Mouse (Mus musculus) layer of hippocampus, adult 2 months (tissue): ENCODE data around the gene Doc2g. TPM values are rescaled to one million over a fixed set of nuclear protein-coding genes. Genes with fewer than 3 reads are reported as not detected.

Experiments
- DNase-seq, 2 experiments: peaks; one replicate each; pipeline ENCODE4 v3.0.0; 2022; ENCODE audit warnings: low spot score in 2 of 2
- H3K27ac ChIP-seq: fragments of 200-600 bp; 2 replicates; pipeline ENCODE4 v1.8.1; 2022
- H3K4me3 ChIP-seq: fragments of 200-600 bp; 2 replicates; pipeline ENCODE4 v1.8.1; 2022; ENCODE audit warnings: mild to moderate bottlenecking
- CTCF ChIP-seq: fragments of 200-600 bp; conservative IDR thresholded peaks from 2 replicates; pipeline ENCODE4 v1.8.1; 2022; ENCODE audit warnings: antibody characterized with exemption, mild to moderate bottlenecking, moderate library complexity
- total RNA-seq, 2 experiments: library from RNA; stranded (reverse); gene quantifications; 2 replicates each; pipeline ENCODE4 v1.2.3; 2021

Doc2g gene
- total RNA-seq, 2 experiments from 2014 or later: 3.2 TPM

GRCm38 (mm10) chr19:3975866-3976265, 27.2 kb upstream of the Doc2g start:
- no peak for DNase-seq
- H3K27ac ChIP-seq: no peak overlapping the region
- H3K4me3 ChIP-seq: no peak overlapping the region
- TF ChIP-seq CTCF: no peak

DNA sequence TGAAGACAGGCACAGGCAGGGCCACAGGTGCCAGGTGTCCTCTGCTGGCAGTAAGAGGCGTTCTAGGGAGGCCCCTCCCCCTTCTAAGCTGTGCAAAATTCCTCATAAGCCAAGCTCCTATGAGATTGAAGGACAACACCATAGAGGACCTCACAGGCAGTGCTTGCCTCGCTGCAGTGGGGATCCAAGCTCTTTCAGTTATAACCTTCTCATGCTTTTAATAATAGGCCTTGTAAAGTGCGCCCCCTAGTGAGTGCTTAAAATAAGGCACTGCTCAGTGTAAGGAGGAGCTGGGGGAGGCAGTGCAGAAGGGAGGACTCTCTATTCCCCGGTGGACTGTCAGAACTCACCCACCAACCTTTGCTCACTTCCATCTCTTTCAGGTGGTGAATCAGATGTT, 22.8 kb upstream of the Doc2g start:
- TF ChIP-seq CTCF: peak; percentile 95
- H3K4me3 ChIP-seq: no peak overlapping the region
- H3K27ac ChIP-seq: peak overlapping the region; percentile 41; the same call in 1 of the 2 replicates
- peak; percentile 81 to 89 for DNase-seq

GRCm38 (mm10) chr19:3980917-3981316, 22.2 kb upstream of the Doc2g start:
- Histone ChIP-seq H3K27ac (no peak overlapping the region), H3K4me3 (no peak overlapping the region)
- DNase-seq: no peak
- TF ChIP-seq CTCF: no peak

- Histone ChIP-seq H3K4me3 (no peak overlapping the region), H3K27ac (peak overlapping the region; percentile 48)
- no peak for TF ChIP-seq CTCF
- no peak for DNase-seq
These were observed 19.4 kb upstream of the Doc2g start for GRCm38 (mm10) chr19:3983527-3984200.

DNA sequence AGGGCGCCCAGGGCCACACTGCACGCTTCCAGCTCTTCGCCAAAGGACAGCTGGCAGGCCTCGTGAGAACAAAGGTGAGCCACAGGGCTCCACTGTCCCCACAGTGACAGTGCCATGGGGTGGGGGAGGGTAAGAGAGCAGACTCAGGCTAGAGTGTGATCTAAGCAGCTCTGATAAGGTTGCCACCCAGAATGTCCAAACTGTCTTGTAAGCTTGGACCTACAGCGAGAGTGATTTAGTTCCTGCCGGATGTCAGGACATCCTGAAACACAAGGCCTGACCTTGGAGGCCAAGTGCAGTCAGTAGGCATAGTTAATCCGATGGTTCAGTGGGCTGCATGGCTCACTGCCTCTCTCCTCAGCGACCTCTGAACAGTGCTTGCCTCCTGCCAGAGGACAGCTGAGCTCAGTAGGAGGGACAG, 17.8 kb upstream of the Doc2g start:
- DNase-seq: no peak
- H3K4me3 ChIP-seq: no peak overlapping the region
- no peak for TF ChIP-seq CTCF
- H3K27ac ChIP-seq: no peak overlapping the region

GRCm38 (mm10) chr19:3986334-3986733, 16.8 kb upstream of the Doc2g start, which contains the start of gene Acy3:
Gene Acy3, plus strand, starts transcription at chr19:3986570.
- DNase-seq: peak; percentile 40 to 52
- Histone ChIP-seq H3K27ac (peak within 1 kb of the TSS; percentile 67; the same call in 1 of the 2 replicates), H3K4me3 (no peak within 1 kb of the TSS)
- no peak for TF ChIP-seq CTCF

- TF ChIP-seq CTCF: no peak
- DNase-seq: no peak
- Histone ChIP-seq H3K27ac (no peak overlapping the region), H3K4me3 (no peak overlapping the region)
These were observed 15.0 kb upstream of the Doc2g start for GRCm38 (mm10) chr19:3988066-3988465.

DNA sequence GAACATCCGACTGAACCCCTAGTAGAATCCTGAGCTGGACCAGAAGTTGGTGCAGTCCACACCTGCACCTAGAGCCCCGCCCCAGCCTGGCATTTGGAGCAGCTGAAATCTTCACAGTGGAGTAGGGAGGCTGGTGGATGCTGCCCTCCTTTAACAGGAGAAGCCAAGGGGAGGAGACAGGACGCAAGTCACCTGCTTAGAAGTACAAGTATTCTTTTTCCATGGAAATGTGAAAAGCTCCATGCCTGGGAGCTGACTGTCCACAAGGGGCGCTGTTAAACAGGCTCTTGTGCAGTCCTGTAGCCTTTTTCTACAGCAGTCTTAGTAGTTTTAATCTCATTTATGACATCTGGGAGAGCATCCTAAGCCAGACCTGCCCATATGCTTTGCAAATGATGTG, 14.4 kb upstream of the Doc2g start:
- DNase-seq: no peak
- H3K27ac ChIP-seq: no peak overlapping the region
- no peak overlapping the region for H3K4me3 ChIP-seq
- TF ChIP-seq CTCF: peak; percentile 45

- Histone ChIP-seq H3K27ac (no peak overlapping the region), H3K4me3 (no peak overlapping the region)
- TF ChIP-seq CTCF: no peak
- no peak for DNase-seq
These were observed 12.3 kb upstream of the Doc2g start for GRCm38 (mm10) chr19:3990804-3991203.

- no peak for DNase-seq
- H3K4me3 ChIP-seq: no peak overlapping the region
- no peak for TF ChIP-seq CTCF
- no peak overlapping the region for H3K27ac ChIP-seq
These were observed 11.6 kb upstream of the Doc2g start for GRCm38 (mm10) chr19:3991562-3991961.

GRCm38 (mm10) chr19:3991966-3992365, 11.1 kb upstream of the Doc2g start:
- no peak for TF ChIP-seq CTCF
- Histone ChIP-seq H3K27ac (no peak overlapping the region), H3K4me3 (no peak overlapping the region)
- no peak for DNase-seq

GRCm38 (mm10) chr19:3992416-3992815, 10.7 kb upstream of the Doc2g start, which contains the start of gene Tbx10:
Gene Tbx10, plus strand, starts transcription at chr19:3992752.
- TF ChIP-seq CTCF: no peak
- no peak within 1 kb of the TSS for H3K27ac ChIP-seq
- DNase-seq: no peak
- H3K4me3 ChIP-seq: no peak within 1 kb of the TSS

- no peak overlapping the region for H3K27ac ChIP-seq
- TF ChIP-seq CTCF: no peak
- H3K4me3 ChIP-seq: no peak overlapping the region
- DNase-seq: no peak
These were observed 8.2 kb upstream of the Doc2g start for GRCm38 (mm10) chr19:3994932-3995331.

- no peak for DNase-seq
- H3K27ac ChIP-seq: no peak overlapping the region
- TF ChIP-seq CTCF: no peak
These were observed 7.6 kb upstream of the Doc2g start for GRCm38 (mm10) chr19:3995505-3995904.

More at GRCm38 (mm10) chr19:3995505-3995904, 7.6 kb upstream of the Doc2g start:
- no peak overlapping the region for H3K4me3 ChIP-seq
